Mouse (Mus musculus) lung, postnatal 14 days (tissue): ENCODE data around the gene Cep57l1.

ENCODE experiments used
- DNase-seq: peaks from one replicate; pipeline ENCODE4 v3.0.0; 2021

The Cep57l1 gene

GRCm38 (mm10) chr10:41675243-41675642 is 134.4 kb downstream of the Cep57l1 start:
- DNase-seq = no peak

DNA sequence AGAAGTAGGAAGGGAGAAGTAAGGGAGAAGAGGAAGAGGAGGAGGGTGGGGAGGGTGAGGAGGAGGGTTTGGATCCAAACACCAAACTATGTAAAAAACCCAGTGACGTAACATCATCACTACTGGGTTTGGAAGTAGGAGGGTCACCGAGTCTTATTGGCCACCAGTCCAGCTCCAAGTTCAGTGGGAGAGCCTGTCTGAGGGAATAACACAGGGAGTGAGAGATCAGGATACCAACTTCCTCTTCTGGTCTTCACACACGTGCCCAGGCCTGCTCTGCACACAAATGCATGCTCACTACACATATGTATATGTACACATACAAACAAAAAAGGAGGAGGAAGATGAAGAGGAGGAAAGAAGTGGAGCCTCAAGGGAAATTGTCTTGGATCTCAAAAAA is 135.3 kb downstream of the Cep57l1 start:
- no peak for DNase-seq

- no peak for DNase-seq
These were observed 139.5 kb downstream of the Cep57l1 start for GRCm38 (mm10) chr10:41670196-41670595.
